Mouse (Mus musculus) embryonic facial prominence, embryonic 11.5 days (tissue): ENCODE data around the gene Lrr1. TPM values are rescaled to one million over a fixed set of nuclear protein-coding genes. Genes with fewer than 3 reads are reported as not detected.

Experiments
- ATAC-seq: fragments of 200-750 bp; cut with Nextera tagmentation; replicated peaks from 2 replicates; pipeline ENCODE4 v1.8.0; 2017; ENCODE audit warnings: low read depth; ENCODE audit not compliant: insufficient number of reproducible peaks, low FRiP score, low TSS enrichment
- DNase-seq: peaks from one replicate; pipeline ENCODE4 v3.0.0-alpha.2; 2015; ENCODE audit warnings: low spot score
- H3K27ac ChIP-seq: fragments of 300-500 bp; sonication (generic); replicated peaks from 2 replicates; pipeline ENCODE4 v1.5.1; 2014; ENCODE audit warnings: mild to moderate bottlenecking, low read depth, low read length, control low read depth
- H3K27me3 ChIP-seq: fragments of 300-500 bp; sonication (generic); 2 replicates; pipeline ENCODE4 v1.6.1; 2014; ENCODE audit warnings: mild to moderate bottlenecking, low read length, moderate library complexity, mixed read lengths; ENCODE audit not compliant: control insufficient read depth, insufficient read depth
- H3K36me3 ChIP-seq: fragments of 300-500 bp; sonication (generic); replicated peaks from 2 replicates; pipeline ENCODE4 v1.6.1; 2014; ENCODE audit warnings: low read depth, mild to moderate bottlenecking, low read length, moderate library complexity, mixed read lengths; ENCODE audit not compliant: control insufficient read depth, insufficient read depth
- H3K4me1 ChIP-seq: fragments of 300-500 bp; sonication (generic); 2 replicates; pipeline ENCODE4 v1.6.1; 2014; ENCODE audit warnings: low read length, mixed read lengths; ENCODE audit not compliant: control insufficient read depth, insufficient read depth
- H3K4me2 ChIP-seq: fragments of 300-500 bp; sonication (generic); 2 replicates; pipeline ENCODE4 v1.6.1; 2014; ENCODE audit warnings: low read depth, mild to moderate bottlenecking, control low read depth, low read length, moderate library complexity
- H3K4me3 ChIP-seq: fragments of 300-500 bp; sonication (generic); 2 replicates; pipeline ENCODE4 v1.5.1; 2014; ENCODE audit warnings: low read depth, low read length, control low read depth
- H3K9ac ChIP-seq: fragments of 300-500 bp; sonication (generic); replicated peaks from 2 replicates; pipeline ENCODE4 v1.6.1; 2014; ENCODE audit warnings: mild to moderate bottlenecking, control low read depth, low read length
- H3K9me3 ChIP-seq: fragments of 300-500 bp; sonication (generic); replicated peaks from 2 replicates; pipeline ENCODE4 v1.6.1; 2016; ENCODE audit warnings: mild to moderate bottlenecking, low read length, inconsistent platforms, mixed read lengths; ENCODE audit not compliant: control insufficient read depth
- WGBS: fragments of 180-500 bp; shearing (Covaris S2); extraction: QIAGEN DNeasy Blood & Tissue Kit; methylation state at CpG from one replicate; pipeline ENCODE4 v1.1.7; 2014; 5-methylcytosine and 5-hydroxymethylcytosine counted together
- microRNA-seq: library from miRNA; unstranded; fragments of <30 nt; microRNA quantifications from one replicate; pipeline ENCODE4, GENCODE M21; 2016; ENCODE audit warnings: borderline number of aligned reads
- polyA plus RNA-seq: library from polyadenylated mRNA; unstranded; fragments of >200 nt; fragmentation: Nextera tagmentation; extraction: Ambion mirVana; gene quantifications from 2 replicates; pipeline ENCODE4 v1.2.1, GENCODE M21; 2014

The Lrr1 gene
- polyA plus RNA-seq, 1 experiment from 2014 or later = 26.4 TPM

- DNase-seq (no peak), ATAC-seq (no peak)
- Histone ChIP-seq H3K9me3 (no peaks in the 10 kb centered on the region), H3K4me3 (no peak overlapping the region), H3K4me1 (no peaks in the 10 kb centered on the region), H3K27me3 (no peaks in the 10 kb centered on the region), H3K36me3 (no peaks in the 10 kb centered on the region; the same call in 1 of the 2 replicates), H3K9ac (no peak overlapping the region), H3K27ac (no peak overlapping the region), H3K4me2 (no peak overlapping the region)
- 94% methylated on average over 7 of the region's 7 CpGs for WGBS
Observed at GRCm38 (mm10) chr12:69216587-69216986, 48.0 kb downstream of the Lrr1 start.

- no peak for ATAC-seq
- H3K4me1 ChIP-seq = no peaks in the 10 kb centered on the region
- no peak for DNase-seq
Observed at GRCm38 (mm10) chr12:69220613-69221277, 52.1 kb downstream of the Lrr1 start.

GRCm38 (mm10) chr12:69227776-69228466, 59.3 kb downstream of the Lrr1 start, which contains the start of gene Pole2:
Gene Pole2 (minus strand): TSS chr12:69228195.
- under 1% methylated on average over 37 of the region's 37 CpGs for WGBS
- Histone ChIP-seq H3K4me3 (peak within 1 kb of the TSS; percentile 53), H3K9me3 (no peaks in the 10 kb centered on the region), H3K36me3 (no peaks in the 10 kb centered on the region), H3K9ac (peak within 1 kb of the TSS; percentile 72), H3K27ac (peak within 1 kb of the TSS; percentile 57), H3K4me1 (no peaks in the 10 kb centered on the region), H3K4me2 (peak within 1 kb of the TSS; percentile 44), H3K27me3 (no peaks in the 10 kb centered on the region)
- peak; percentile 91 for ATAC-seq
- peak; percentile 90 for DNase-seq

More at GRCm38 (mm10) chr12:69220613-69221277, 52.1 kb downstream of the Lrr1 start:
- Histone ChIP-seq H3K4me3 (no peak overlapping the region), H3K9me3 (no peaks in the 10 kb centered on the region), H3K27me3 (no peaks in the 10 kb centered on the region), H3K36me3 (no peaks in the 10 kb centered on the region; the same call in 1 of the 2 replicates), H3K4me2 (no peak overlapping the region), H3K9ac (no peak overlapping the region), H3K27ac (no peak overlapping the region)
- WGBS = 92% methylated on average over 19 of the region's 19 CpGs

Small RNAs within 50 kb of the gene (microRNA-seq; reads per million reads assigned to microRNA genes)
- gene Gm47287 = not detected
- gene Gm47295 = 2.4 reads per million

Other genes with a start within 250 kb of the Lrr1 start
- 1,323 and 1,416 TPM in 2 replicates for gene Rps29, start 9.6 kb upstream of the Lrr1 start, polyA plus RNA-seq
- gene Rpl36al, start 15.3 kb downstream of the Lrr1 start, polyA plus RNA-seq = 503 and 536 TPM in 2 replicates
- 37.7 and 39.5 TPM in 2 replicates for gene Mgat2, start 15.3 kb downstream of the Lrr1 start, polyA plus RNA-seq
- 42.9 and 43.7 TPM in 2 replicates for gene Gm49383, start 28.3 kb downstream of the Lrr1 start, polyA plus RNA-seq
- 11.5 and 13.1 TPM in 2 replicates for gene Dnaaf2, start 29.6 kb downstream of the Lrr1 start, polyA plus RNA-seq
- 42.7 and 46.3 TPM in 2 replicates for gene Gm49384, start 35.5 kb downstream of the Lrr1 start, polyA plus RNA-seq
- 30.6 and 36.5 TPM in 2 replicates for gene Pole2, start 59.4 kb downstream of the Lrr1 start, polyA plus RNA-seq
- 3.4 and 4.6 TPM in 2 replicates for gene Klhdc1, start 72.4 kb downstream of the Lrr1 start, polyA plus RNA-seq
- gene Klhdc2, start 127.9 kb downstream of the Lrr1 start, polyA plus RNA-seq = 235 and 241 TPM in 2 replicates
- 77.4 and 89.8 TPM in 2 replicates for gene Nemf, start 188.4 kb downstream of the Lrr1 start, polyA plus RNA-seq
- 53.7 and 56.4 TPM in 2 replicates for gene Arf6, start 203.3 kb downstream of the Lrr1 start, polyA plus RNA-seq
- gene Gm9887, start 203.6 kb downstream of the Lrr1 start, polyA plus RNA-seq = 1.0 and 1.9 TPM in 2 replicates